Mouse (Mus musculus) embryonic fibroblast, embryonic 13.5 days (primary cell): ENCODE data around the gene Med12l.

Experiments
- CTCF ChIP-seq: IDR thresholded peaks from 2 replicates; pipeline ENCODE4 v1.5.1; 2011; ENCODE audit warnings: mild to moderate bottlenecking, control low read depth, low read length, moderate library complexity, borderline replicate concordance; ENCODE audit not compliant: insufficient read depth
- POLR2A ChIP-seq: IDR thresholded peaks from 2 replicates; pipeline ENCODE4 v1.6.1; 2011; ENCODE audit warnings: low read depth, mild to moderate bottlenecking, control low read depth, low read length, moderate library complexity

DNA sequence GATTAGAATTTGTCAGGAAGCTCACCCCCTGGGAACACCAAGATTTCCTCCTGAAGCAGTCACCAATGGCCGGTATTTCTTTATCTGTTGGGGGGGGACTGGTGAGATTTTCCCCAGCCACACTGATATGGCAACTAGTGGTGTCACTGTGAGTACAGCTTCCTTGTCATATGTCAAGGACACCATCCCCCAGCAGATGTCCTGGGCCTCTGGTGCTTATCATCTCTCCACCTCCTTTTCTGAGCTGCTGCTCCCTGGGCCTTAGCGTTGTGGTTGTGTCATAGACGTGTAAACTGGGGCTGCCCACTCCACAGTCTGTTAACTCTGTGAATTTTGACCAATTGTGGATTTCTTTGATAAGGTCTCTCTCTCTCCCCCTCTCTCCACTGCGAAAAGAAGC is 98.8 kb downstream of the Med12l start:
- TF ChIP-seq CTCF: no peak
- TF ChIP-seq POLR2A: no peak
